Mouse (Mus musculus): ENCODE results near the gene Nlrp3. TPM values are rescaled to one million over a fixed set of nuclear protein-coding genes. Genes with fewer than 3 reads are reported as not detected.

Gene Nlrp3
- polyA plus RNA-seq, 1 experiment from 2014 or later, result 0.08 TPM

GRCm38 (mm10) chr11:59514789-59515188, 26.6 kb upstream of the Nlrp3 start:
- 0 out of 2 replicates have a peak overlapping the region, but pooled peaks have one; percentile 18 for H3K27ac ChIP-seq
- 0 out of 2 replicates have a peak, but pooled peaks cover 5% of the 10 kb centered on the region for H3K36me3 ChIP-seq
- WGBS, result 42% methylated on average over 3 of the region's 3 CpGs
- H3K4me1 ChIP-seq, result no peaks in the 10 kb centered on the region
- H3K9ac ChIP-seq, result no peak overlapping the region
- ATAC-seq (ENCODE audit: insufficient number of reproducible peaks, insufficient read depth, low FRiP score, low TSS enrichment), result no peak
- H3K9me3 ChIP-seq, result no peaks in the 10 kb centered on the region
- no peak overlapping the region for H3K4me2 ChIP-seq (replicated peaks)
- H3K27me3 ChIP-seq, result no peaks in the 10 kb centered on the region
- H3K4me3 ChIP-seq, result no peak overlapping the region

GRCm38 (mm10) chr11:59517441-59517840, 23.9 kb upstream of the Nlrp3 start:
- Histone ChIP-seq H3K4me3 (no peak overlapping the region), H3K4me1 (no peaks in the 10 kb centered on the region), H3K27ac (no peak overlapping the region), H3K9me3 (no peaks in the 10 kb centered on the region), H3K36me3 (no peaks in the 10 kb centered on the region), H3K4me2 (replicated peaks) (no peak overlapping the region), H3K27me3 (no peaks in the 10 kb centered on the region), H3K9ac (no peak overlapping the region)
- 78% methylated on average over 1 of the region's 1 CpGs for whole genome bisulfite sequencing
- no peak for ATAC-seq (ENCODE audit: insufficient number of reproducible peaks, insufficient read depth, low FRiP score, low TSS enrichment)

- Histone ChIP-seq H3K4me1 (no peaks in the 10 kb centered on the region), H3K27me3 (no peaks in the 10 kb centered on the region), H3K4me3 (no peak overlapping the region), H3K9ac (no peak overlapping the region), H3K27ac (no peak overlapping the region), H3K9me3 (no peaks in the 10 kb centered on the region), H3K4me2 (replicated peaks) (no peak overlapping the region), H3K36me3 (no peaks in the 10 kb centered on the region)
- no peak for ATAC-seq (ENCODE audit: insufficient number of reproducible peaks, insufficient read depth, low FRiP score, low TSS enrichment)
- 59% methylated on average over 10 of the region's 10 CpGs for WGBS
Measured at GRCm38 (mm10) chr11:59518226-59518625, 23.1 kb upstream of the Nlrp3 start.

GRCm38 (mm10) chr11:59519741-59520495, 21.4 kb upstream of the Nlrp3 start:
- Histone ChIP-seq H3K9ac (peak overlapping the region; percentile 5; the same call in 1 of the 2 replicates), H3K4me2 (replicated peaks) (no peak overlapping the region), H3K36me3 (no peaks in the 10 kb centered on the region), H3K9me3 (no peaks in the 10 kb centered on the region), H3K4me3 (no peak overlapping the region), H3K4me1 (no peaks in the 10 kb centered on the region), H3K27me3 (no peaks in the 10 kb centered on the region), H3K27ac (no peak overlapping the region)
- 62% methylated on average over 6 of the region's 6 CpGs for WGBS
- ATAC-seq (ENCODE audit: insufficient number of reproducible peaks, insufficient read depth, low FRiP score, low TSS enrichment), result no peak

GRCm38 (mm10) chr11:59524150-59524549, 17.2 kb upstream of the Nlrp3 start:
- Histone ChIP-seq H3K4me3 (no peak overlapping the region), H3K9me3 (no peaks in the 10 kb centered on the region), H3K4me2 (replicated peaks) (no peak overlapping the region), H3K27ac (no peak overlapping the region), H3K4me1 (no peaks in the 10 kb centered on the region), H3K36me3 (no peaks in the 10 kb centered on the region), H3K9ac (no peak overlapping the region), H3K27me3 (no peaks in the 10 kb centered on the region)
- ATAC-seq (ENCODE audit: insufficient number of reproducible peaks, insufficient read depth, low FRiP score, low TSS enrichment), result no peak
- WGBS, result 90% methylated on average over 2 of the region's 2 CpGs

- Histone ChIP-seq H3K4me2 (replicated peaks) (no peak overlapping the region), H3K4me3 (no peak overlapping the region), H3K27ac (no peak overlapping the region), H3K27me3 (no peaks in the 10 kb centered on the region), H3K36me3 (no peaks in the 10 kb centered on the region), H3K9ac (no peak overlapping the region), H3K9me3 (no peaks in the 10 kb centered on the region), H3K4me1 (no peaks in the 10 kb centered on the region)
- WGBS, result 14% methylated on average over 10 of the region's 10 CpGs
- ATAC-seq (ENCODE audit: insufficient number of reproducible peaks, insufficient read depth, low FRiP score, low TSS enrichment), result no peak
Measured at GRCm38 (mm10) chr11:59525237-59525636, 16.1 kb upstream of the Nlrp3 start.

GRCm38 (mm10) chr11:59526472-59527080, 14.8 kb upstream of the Nlrp3 start, which contains the start of gene Zkscan17:
Gene Zkscan17 (minus strand): TSS chr11:59526751.
- WGBS, result 49% methylated on average over 8 of the region's 8 CpGs
- no peak for ATAC-seq (ENCODE audit: insufficient number of reproducible peaks, insufficient read depth, low FRiP score, low TSS enrichment)
- no peaks in the 10 kb centered on the region for H3K36me3 ChIP-seq
- H3K4me3 ChIP-seq, result no peak within 1 kb of the TSS
- no peak within 1 kb of the TSS for H3K27ac ChIP-seq
- peaks cover 7% of the 10 kb centered on the region; the same call in 1 of the 2 replicates for H3K4me1 ChIP-seq
- H3K4me2 ChIP-seq (replicated peaks), result no peak within 1 kb of the TSS
- H3K9ac ChIP-seq, result no peak within 1 kb of the TSS
- no peaks in the 10 kb centered on the region for H3K27me3 ChIP-seq
- no peaks in the 10 kb centered on the region for H3K9me3 ChIP-seq

- H3K36me3 ChIP-seq, result no peaks in the 10 kb centered on the region
- ATAC-seq (ENCODE audit: insufficient number of reproducible peaks, insufficient read depth, low FRiP score, low TSS enrichment), result no peak
- no peak overlapping the region for H3K4me2 ChIP-seq (replicated peaks)
- no peak overlapping the region for H3K9ac ChIP-seq
- no peak overlapping the region for H3K27ac ChIP-seq
- WGBS, result 91% methylated on average over 5 of the region's 5 CpGs
- no peaks in the 10 kb centered on the region for H3K9me3 ChIP-seq
- H3K4me1 ChIP-seq, result peaks cover 7% of the 10 kb centered on the region; the same call in 1 of the 2 replicates
- H3K4me3 ChIP-seq, result no peak overlapping the region
- no peaks in the 10 kb centered on the region for H3K27me3 ChIP-seq
Measured at GRCm38 (mm10) chr11:59530221-59530620, 11.1 kb upstream of the Nlrp3 start.

GRCm38 (mm10) chr11:59530870-59531535, 10.4 kb upstream of the Nlrp3 start:
- ATAC-seq (ENCODE audit: insufficient number of reproducible peaks, insufficient read depth, low FRiP score, low TSS enrichment), result peak; percentile 35; the same call in 1 of the 2 replicates
- no peak overlapping the region for H3K4me2 ChIP-seq (replicated peaks)
- WGBS, result 77% methylated on average over 6 of the region's 6 CpGs

GRCm38 (mm10) chr11:59531562-59531961, 9.8 kb upstream of the Nlrp3 start:
- Histone ChIP-seq H3K27me3 (no peaks in the 10 kb centered on the region), H3K9me3 (no peaks in the 10 kb centered on the region), H3K9ac (no peak overlapping the region), H3K36me3 (no peaks in the 10 kb centered on the region), H3K4me2 (replicated peaks) (no peak overlapping the region), H3K4me3 (no peak overlapping the region), H3K4me1 (peaks cover 7% of the 10 kb centered on the region; the same call in 1 of the 2 replicates), H3K27ac (no peak overlapping the region)
- 68% methylated on average over 5 of the region's 5 CpGs for WGBS
- 0 out of 2 replicates have a peak, but pooled peaks have one; percentile 22 for ATAC-seq (ENCODE audit: insufficient number of reproducible peaks, insufficient read depth, low FRiP score, low TSS enrichment)

More at GRCm38 (mm10) chr11:59530870-59531535, 10.4 kb upstream of the Nlrp3 start:
- Histone ChIP-seq H3K9ac (no peak overlapping the region), H3K27ac (no peak overlapping the region), H3K4me3 (no peak overlapping the region), H3K4me1 (peaks cover 7% of the 10 kb centered on the region; the same call in 1 of the 2 replicates), H3K27me3 (no peaks in the 10 kb centered on the region), H3K36me3 (no peaks in the 10 kb centered on the region), H3K9me3 (no peaks in the 10 kb centered on the region)

- 0 out of 2 replicates have a peak overlapping the region, but pooled peaks have one; percentile 27 for H3K27ac ChIP-seq
- 58% methylated on average over 16 of the region's 16 CpGs for whole genome bisulfite sequencing
- H3K4me1 ChIP-seq, result peaks cover 4% of the 10 kb centered on the region
- H3K4me3 ChIP-seq, result no peak overlapping the region
- H3K36me3 ChIP-seq, result no peaks in the 10 kb centered on the region
- H3K9me3 ChIP-seq, result no peaks in the 10 kb centered on the region
- no peak overlapping the region for H3K9ac ChIP-seq
- no peaks in the 10 kb centered on the region for H3K27me3 ChIP-seq
- 0 out of 2 replicates have a peak overlapping the region, but pooled peaks have one; percentile 11 for H3K4me2 ChIP-seq (replicated peaks)
- ATAC-seq (ENCODE audit: insufficient number of reproducible peaks, insufficient read depth, low FRiP score, low TSS enrichment), result 0 out of 2 replicates have a peak, but pooled peaks have one; percentile 41
Measured at GRCm38 (mm10) chr11:59537218-59538130, 3.9 kb upstream of the Nlrp3 start.
